Mouse (Mus musculus) forebrain, embryonic 10.5 days (tissue): ENCODE measurements at regions not wholly inside any gene's neighbourhood (a gene's known extent, or its start where the extent isn't known, plus 50 kb on each side); places are given as distances from the start of the nearest gene placed in this dataset.

ENCODE experiments used
- DNase-seq: peaks from one replicate; pipeline ENCODE4 v3.0.0-alpha.2; 2017; ENCODE audit warnings: low spot score; ENCODE audit errors: extremely low spot score
- H3K27ac ChIP-seq: fragments of 300-500 bp; sonication (generic); 2 replicates; pipeline ENCODE4 v1.5.1; 2016; ENCODE audit warnings: mild to moderate bottlenecking
- H3K27me3 ChIP-seq: fragments of 300-500 bp; sonication (generic); 2 replicates; pipeline ENCODE4 v1.6.1; 2016; ENCODE audit warnings: mild to moderate bottlenecking; ENCODE audit not compliant: poor library complexity, severe bottlenecking
- H3K36me3 ChIP-seq: fragments of 300-500 bp; sonication (generic); replicated peaks from 2 replicates; pipeline ENCODE4 v1.6.1; 2016; ENCODE audit warnings: mild to moderate bottlenecking, moderate library complexity
- H3K4me1 ChIP-seq: fragments of 300-500 bp; sonication (generic); 2 replicates; pipeline ENCODE4 v1.6.1; 2016
- H3K4me3 ChIP-seq: fragments of 300-500 bp; sonication (generic); 2 replicates; pipeline ENCODE4 v1.5.1; 2016; ENCODE audit warnings: mild to moderate bottlenecking, moderate library complexity
- H3K9me3 ChIP-seq: fragments of 300-500 bp; sonication (generic); 2 replicates; pipeline ENCODE4 v1.6.1; 2016; ENCODE audit warnings: mild to moderate bottlenecking, moderate library complexity
- WGBS: fragments of 180-500 bp; shearing (Covaris S2); methylation state at CpG from one replicate; pipeline ENCODE4 v1.1.7; 2016; 5-methylcytosine and 5-hydroxymethylcytosine counted together

DNA sequence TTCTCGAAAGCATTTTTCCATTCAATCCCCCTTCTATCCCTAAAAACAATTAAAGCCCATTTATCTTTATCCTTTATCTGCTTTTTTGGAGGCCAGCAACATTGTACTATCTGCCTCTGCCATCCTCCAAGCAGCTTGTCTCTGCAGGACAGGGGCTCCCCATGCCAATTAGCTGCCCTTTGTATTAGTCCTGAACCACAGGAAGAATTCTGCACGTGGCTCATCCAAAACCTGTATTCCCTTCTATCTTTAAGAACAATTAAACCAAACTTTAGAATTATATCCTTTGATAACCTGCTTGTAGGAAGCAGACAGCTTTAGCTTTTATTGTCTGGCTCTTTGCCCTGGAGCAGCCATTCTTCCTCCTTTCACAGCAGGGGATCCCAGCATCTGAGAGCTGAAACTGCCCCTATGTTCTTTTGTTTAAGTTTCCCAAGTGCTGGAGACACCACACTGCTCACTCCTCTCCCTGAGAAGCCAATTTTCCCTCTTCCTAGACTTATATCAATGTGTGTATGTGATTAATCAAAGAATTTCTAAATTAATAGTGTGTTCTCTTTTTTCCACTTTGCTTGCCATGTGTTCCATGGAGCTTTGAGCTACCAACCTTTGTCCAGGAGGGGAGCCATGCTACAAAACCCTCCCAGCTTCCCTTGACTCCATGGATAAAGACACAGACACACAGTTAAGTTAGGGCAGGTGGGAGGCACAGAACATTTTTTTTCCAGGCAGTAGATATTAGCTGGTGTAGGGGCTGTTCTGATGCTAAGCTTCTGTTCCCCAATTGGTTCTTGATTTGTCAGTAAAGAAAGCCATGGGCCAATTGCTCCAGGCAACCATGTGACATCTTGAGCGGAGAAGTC, 256.6 kb upstream of the Sema3a start:
- H3K9me3 ChIP-seq: no peaks in the 10 kb centered on the region
- H3K36me3 ChIP-seq: no peaks in the 10 kb centered on the region
- H3K27ac ChIP-seq: peak overlapping the region; percentile 48; the same call in 1 of the 2 replicates
- no peak overlapping the region for H3K4me3 ChIP-seq
- H3K27me3 ChIP-seq: no peaks in the 10 kb centered on the region
- peaks cover 14% of the 10 kb centered on the region for H3K4me1 ChIP-seq
- DNase-seq: no peak
- WGBS: 26% methylated on average over 3 of the region's 3 CpGs

DNA sequence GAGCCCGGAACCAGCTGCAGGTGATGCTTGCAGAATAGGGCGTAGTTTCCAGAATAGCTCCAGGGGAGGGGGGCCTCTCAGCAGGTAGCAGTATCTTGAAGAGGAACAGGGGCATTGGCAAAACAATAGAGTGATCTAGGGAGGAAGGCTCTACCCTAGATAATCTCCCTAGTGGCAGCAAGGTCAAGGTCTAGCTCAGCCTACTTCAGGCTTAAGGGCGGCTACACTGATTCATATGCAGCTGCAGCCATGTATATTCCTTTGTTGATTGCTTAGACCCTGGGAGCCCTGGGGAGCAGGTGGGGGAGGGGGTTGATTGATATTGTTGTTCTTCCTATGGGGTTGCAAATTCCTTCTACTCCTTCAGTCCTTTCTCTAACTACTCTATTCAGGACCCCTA, 252.3 kb upstream of the Sema3a start:
- H3K27ac ChIP-seq: no peak overlapping the region
- 87% methylated on average over 3 of the region's 3 CpGs for WGBS
- no peaks in the 10 kb centered on the region for H3K36me3 ChIP-seq
- H3K27me3 ChIP-seq: no peaks in the 10 kb centered on the region
- no peak overlapping the region for H3K4me3 ChIP-seq
- DNase-seq: no peak
- 0 out of 2 replicates have a peak, but pooled peaks cover 4% of the 10 kb centered on the region for H3K9me3 ChIP-seq
- H3K4me1 ChIP-seq: peaks cover 11% of the 10 kb centered on the region

DNA sequence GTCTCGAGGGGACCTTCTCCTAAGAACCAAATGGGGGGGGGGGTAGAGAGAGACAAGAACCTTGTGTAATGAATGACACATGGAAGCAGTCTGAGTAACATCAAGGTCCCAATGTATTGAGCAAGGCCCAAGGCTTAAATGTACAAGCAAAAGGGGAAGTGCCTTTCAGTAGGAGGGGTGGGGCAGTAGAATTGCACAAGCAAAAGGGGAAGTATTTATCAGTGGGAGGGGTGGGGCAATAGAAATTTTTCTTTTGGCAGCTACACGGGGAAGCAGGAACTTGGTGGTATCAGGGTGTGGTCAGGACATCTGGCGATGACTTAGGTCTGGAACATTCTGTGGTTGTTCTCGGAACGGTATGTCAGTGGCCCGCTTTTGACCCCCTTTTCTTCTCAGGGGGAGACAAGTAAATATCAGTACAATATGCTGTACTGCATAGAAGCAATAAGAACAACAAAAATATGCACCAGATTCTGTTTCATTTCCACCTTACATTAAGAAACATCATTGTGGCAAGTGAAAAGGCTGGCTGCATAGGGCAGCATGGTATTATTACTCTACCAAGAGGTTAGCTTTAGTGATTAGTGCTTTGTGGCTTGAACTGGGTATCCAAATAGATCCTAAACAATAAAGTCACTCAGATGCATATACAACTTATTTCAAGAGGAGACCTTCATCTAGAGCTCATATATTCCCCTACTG, 247.5 kb upstream of the Sema3a start:
- Histone ChIP-seq H3K27me3 (no peaks in the 10 kb centered on the region), H3K27ac (no peak overlapping the region), H3K4me1 (no peaks in the 10 kb centered on the region), H3K9me3 (0 out of 2 replicates have a peak, but pooled peaks cover 4% of the 10 kb centered on the region), H3K36me3 (no peaks in the 10 kb centered on the region), H3K4me3 (no peak overlapping the region)
- WGBS: 94% methylated on average over 6 of the region's 6 CpGs
- no peak for DNase-seq

DNA sequence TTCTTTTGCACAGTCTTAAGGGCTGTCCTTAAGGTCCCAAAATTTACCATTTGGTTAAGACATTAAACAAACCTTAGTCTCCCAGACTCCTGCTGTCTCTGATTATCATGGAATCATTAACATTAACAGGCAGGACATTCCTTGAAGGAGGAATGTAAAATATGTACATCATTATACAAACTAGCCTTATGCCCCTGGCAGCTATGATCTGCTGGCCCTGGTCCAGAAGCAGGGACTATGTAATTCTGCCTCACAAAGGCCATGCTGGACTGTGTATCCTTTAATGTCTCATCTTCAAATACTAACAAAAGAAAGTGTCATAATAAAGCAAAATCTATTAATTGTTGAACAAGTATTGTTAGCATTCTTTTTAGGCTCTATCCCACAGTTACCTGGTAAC, 232.9 kb upstream of the Sema3a start:
- no peak for DNase-seq
- Histone ChIP-seq H3K4me1 (no peaks in the 10 kb centered on the region), H3K27me3 (no peaks in the 10 kb centered on the region), H3K9me3 (no peaks in the 10 kb centered on the region), H3K4me3 (no peak overlapping the region), H3K27ac (no peak overlapping the region), H3K36me3 (no peaks in the 10 kb centered on the region)

DNA sequence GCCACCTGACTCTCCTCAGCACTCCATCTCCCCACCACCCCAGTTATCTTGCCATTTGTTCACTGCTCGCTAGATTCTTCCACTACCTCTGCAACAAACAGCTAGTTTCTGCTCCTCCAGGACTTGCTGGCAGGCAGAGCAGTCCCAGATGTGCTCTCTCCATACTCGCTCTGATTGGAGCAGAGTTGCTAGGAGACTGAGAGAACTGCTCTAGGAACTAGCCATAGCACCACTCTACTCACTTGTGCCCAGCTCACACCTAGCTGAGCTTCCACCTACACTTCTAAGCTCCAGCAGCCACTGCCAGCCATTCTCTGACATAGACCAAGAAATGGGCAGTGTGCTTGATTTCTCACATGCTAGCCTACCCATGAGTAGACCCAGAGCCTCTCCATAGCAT, 230.6 kb upstream of the Sema3a start:
- 74% methylated on average over 2 of the region's 2 CpGs for WGBS
- Histone ChIP-seq H3K9me3 (no peaks in the 10 kb centered on the region), H3K36me3 (no peaks in the 10 kb centered on the region), H3K4me1 (no peaks in the 10 kb centered on the region), H3K27ac (no peak overlapping the region), H3K27me3 (no peaks in the 10 kb centered on the region), H3K4me3 (no peak overlapping the region)
- DNase-seq: no peak

DNA sequence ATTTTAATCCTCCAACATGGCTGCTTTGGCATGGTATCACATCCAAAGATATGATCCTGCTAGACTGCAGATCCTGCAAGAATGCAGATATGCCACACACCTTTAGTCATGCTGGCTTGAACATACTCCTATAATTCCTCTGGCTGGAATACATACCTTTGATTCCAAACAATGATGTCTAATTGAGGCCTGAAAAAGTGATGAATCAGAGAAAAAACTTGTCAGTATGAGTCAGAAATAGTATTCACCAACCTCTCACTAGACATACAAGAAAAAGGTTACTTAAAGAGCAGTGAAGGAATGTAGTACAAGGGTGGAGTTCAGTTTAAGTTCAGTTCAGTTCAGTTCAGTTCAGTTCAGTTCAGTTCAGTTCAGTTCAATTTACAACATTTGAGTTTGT, 214.5 kb upstream of the Sema3a start:
- Histone ChIP-seq H3K27me3 (no peaks in the 10 kb centered on the region), H3K36me3 (no peaks in the 10 kb centered on the region), H3K27ac (no peak overlapping the region), H3K4me3 (no peak overlapping the region), H3K4me1 (no peaks in the 10 kb centered on the region), H3K9me3 (no peaks in the 10 kb centered on the region)
- DNase-seq: no peak

DNA sequence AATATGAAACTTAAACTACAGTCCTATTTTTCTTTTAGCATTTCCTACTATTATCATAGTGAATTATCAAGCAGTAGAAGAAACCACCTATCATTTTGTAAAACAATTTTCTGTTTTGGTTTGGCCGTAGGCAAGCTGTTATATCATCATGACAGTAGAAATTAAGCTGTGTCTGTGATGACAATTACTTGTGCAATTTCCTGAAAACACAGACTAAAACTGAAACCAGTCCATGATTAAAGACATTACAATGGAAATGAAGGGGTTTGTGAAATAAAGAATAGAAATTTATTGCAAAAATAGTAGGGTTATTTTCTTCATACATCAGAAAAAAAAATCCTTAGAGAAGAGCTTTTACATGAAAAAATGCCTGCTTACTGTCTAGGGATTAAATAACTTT, 210.8 kb upstream of the Sema3a start:
- Histone ChIP-seq H3K27ac (no peak overlapping the region), H3K27me3 (no peaks in the 10 kb centered on the region), H3K4me3 (no peak overlapping the region), H3K4me1 (no peaks in the 10 kb centered on the region), H3K9me3 (no peaks in the 10 kb centered on the region), H3K36me3 (no peaks in the 10 kb centered on the region)
- DNase-seq: no peak
- 85% methylated on average over 1 of the region's 1 CpGs for WGBS

DNA sequence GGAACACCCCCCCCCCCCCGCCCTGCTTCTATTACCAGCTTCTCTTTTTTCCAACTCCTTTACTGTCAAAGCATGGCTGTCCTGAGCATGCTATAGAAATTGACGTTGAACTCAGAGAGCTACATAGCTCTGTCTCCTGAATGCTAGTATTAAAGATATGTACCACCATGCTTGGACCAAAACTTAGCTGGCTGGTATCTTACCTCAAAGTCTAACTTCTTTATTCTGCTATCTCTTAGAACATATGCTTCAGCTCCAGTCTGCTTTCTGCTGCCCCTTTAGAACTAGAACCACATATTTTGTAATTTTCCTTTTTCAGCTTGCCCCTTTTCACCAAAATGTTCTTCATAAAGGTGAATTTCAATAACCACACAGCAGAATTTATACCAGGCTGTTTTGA, 205.9 kb upstream of the Sema3a start:
- 85% methylated on average over 2 of the region's 2 CpGs for WGBS
- H3K4me3 ChIP-seq: no peak overlapping the region
- no peaks in the 10 kb centered on the region for H3K36me3 ChIP-seq
- H3K27ac ChIP-seq: no peak overlapping the region
- no peaks in the 10 kb centered on the region for H3K4me1 ChIP-seq
- no peak for DNase-seq
- H3K27me3 ChIP-seq: no peaks in the 10 kb centered on the region
- no peaks in the 10 kb centered on the region for H3K9me3 ChIP-seq

DNA sequence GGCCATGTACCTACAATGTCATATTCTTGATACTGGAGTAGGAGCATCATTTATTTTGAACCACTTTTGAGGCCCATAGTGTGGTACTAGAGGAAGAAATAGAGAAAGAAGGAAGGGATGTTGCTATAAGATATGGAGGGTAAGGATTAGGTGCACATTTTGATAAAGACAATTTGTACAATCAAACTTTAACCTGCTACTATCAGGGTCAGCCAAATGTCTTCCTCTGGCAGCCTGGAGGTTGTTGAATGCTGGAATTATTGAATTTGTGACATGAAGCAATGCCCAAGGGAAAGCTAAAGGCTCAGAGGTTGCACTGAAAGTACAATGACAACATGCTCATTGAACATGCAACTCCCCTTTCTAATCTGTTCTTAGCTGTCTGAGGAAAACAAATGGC, 202.3 kb upstream of the Sema3a start:
- Histone ChIP-seq H3K9me3 (no peaks in the 10 kb centered on the region), H3K4me1 (no peaks in the 10 kb centered on the region), H3K36me3 (no peaks in the 10 kb centered on the region), H3K27me3 (no peaks in the 10 kb centered on the region), H3K27ac (no peak overlapping the region), H3K4me3 (no peak overlapping the region)
- no peak for DNase-seq

DNA sequence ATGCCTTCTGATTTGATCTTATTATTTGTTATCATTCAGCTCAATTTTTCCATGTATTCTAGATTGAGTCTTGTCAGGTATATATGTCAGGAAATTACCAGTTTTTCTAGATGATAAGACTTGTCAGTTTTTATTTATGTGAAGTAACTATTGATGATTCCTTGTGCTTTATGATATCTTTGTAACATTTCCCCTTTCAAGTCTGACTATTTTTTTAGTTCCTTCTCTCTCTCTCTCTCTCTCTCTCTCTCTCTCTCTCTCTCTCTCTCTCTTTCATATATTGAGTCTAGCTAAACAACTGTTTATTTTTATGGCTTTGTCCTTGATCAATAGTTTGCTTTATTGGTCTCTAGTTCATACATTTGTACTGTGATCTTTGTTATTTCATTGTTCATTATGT, 199.7 kb upstream of the Sema3a start:
- H3K9me3 ChIP-seq: no peaks in the 10 kb centered on the region
- no peak overlapping the region for H3K27ac ChIP-seq
- DNase-seq: no peak
- H3K4me1 ChIP-seq: no peaks in the 10 kb centered on the region
- H3K36me3 ChIP-seq: no peaks in the 10 kb centered on the region
- no peaks in the 10 kb centered on the region for H3K27me3 ChIP-seq
- no peak overlapping the region for H3K4me3 ChIP-seq

DNA sequence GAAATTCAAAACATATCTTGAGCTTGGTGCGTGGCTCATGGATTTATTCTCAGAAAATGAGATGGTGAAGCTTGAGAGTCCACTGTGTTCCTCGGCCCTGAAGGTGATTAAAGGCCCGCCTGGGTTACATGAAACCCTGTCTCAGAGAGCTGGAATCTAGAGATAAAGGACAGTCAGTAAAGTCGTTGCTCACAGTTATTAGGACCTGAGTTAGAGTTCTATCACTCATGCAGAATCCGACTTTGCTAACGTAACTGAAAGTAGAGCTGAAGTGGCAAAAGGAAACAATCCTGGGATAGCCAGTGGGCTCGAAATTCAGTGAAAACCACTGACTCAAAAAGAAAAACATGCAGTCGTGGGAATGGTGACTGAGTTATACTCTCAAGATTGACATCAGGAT, 198.9 kb upstream of the Sema3a start:
- H3K4me1 ChIP-seq: no peaks in the 10 kb centered on the region
- no peak overlapping the region for H3K4me3 ChIP-seq
- H3K9me3 ChIP-seq: no peaks in the 10 kb centered on the region
- no peak overlapping the region for H3K27ac ChIP-seq
- no peaks in the 10 kb centered on the region for H3K27me3 ChIP-seq
- WGBS: 89% methylated on average over 8 of the region's 8 CpGs
- no peaks in the 10 kb centered on the region for H3K36me3 ChIP-seq
- no peak for DNase-seq

DNA sequence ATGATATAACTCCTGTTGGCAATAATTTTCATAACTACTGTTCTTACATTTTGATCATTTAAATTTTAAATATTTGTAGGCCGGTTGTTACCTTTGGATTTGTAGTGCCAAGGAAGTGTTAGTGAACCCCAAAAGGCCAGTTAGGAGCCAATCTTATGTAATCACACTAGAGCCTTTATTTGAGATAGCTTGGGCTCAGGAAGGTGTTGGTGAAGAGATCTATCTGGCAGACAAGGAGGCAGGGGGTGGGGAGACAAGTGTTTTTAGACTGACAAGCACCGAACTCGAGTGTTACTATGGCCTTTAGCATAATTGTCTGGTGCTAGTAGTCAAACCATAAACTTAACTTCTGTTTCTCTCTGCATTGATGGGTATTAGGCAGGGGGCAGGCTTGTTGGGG, 198.0 kb upstream of the Sema3a start:
- no peak overlapping the region for H3K27ac ChIP-seq
- DNase-seq: no peak
- no peaks in the 10 kb centered on the region for H3K9me3 ChIP-seq
- 93% methylated on average over 3 of the region's 3 CpGs for WGBS
- H3K4me1 ChIP-seq: no peaks in the 10 kb centered on the region
- no peak overlapping the region for H3K4me3 ChIP-seq
- H3K27me3 ChIP-seq: no peaks in the 10 kb centered on the region
- no peaks in the 10 kb centered on the region for H3K36me3 ChIP-seq

DNA sequence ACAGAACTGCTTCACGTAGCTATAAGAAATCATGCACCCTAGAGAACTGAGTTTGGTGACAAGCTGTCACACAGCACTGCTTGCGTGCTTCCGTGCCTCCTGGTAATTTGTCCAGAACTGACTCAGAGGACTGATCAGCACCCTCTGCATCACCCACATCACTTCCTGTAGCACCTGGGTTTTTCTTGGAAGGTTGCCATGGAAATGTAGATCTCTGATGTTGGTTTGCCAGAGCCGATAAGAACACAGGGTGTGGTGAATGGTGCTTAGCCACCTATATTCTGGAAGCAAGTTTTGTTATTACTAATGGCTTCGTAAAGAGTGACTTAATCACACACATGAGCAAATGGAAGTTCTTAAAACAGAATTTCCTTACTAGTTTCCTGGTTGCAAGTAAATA, 188.2 kb upstream of the Sema3a start:
- Histone ChIP-seq H3K4me1 (no peaks in the 10 kb centered on the region), H3K4me3 (no peak overlapping the region), H3K27ac (no peak overlapping the region), H3K36me3 (no peaks in the 10 kb centered on the region), H3K9me3 (no peaks in the 10 kb centered on the region), H3K27me3 (no peaks in the 10 kb centered on the region)
- no peak for DNase-seq
- 91% methylated on average over 5 of the region's 5 CpGs for WGBS
